Mouse (Mus musculus): ENCODE results near the gene Gm14862. TPM values are rescaled to one million over a fixed set of nuclear protein-coding genes. Genes with fewer than 3 reads are reported as not detected.
"Not testable (repeated sequence)": the region's sequence is repeated elsewhere in the genome, so short reads cannot be mapped to it uniquely, and the experiment has no call there.

The Gm14862 gene
- total RNA-seq (2021) = not detected
- long read RNA-seq, experiment 1 = 0 reads
- long read RNA-seq, experiment 2 = 0 reads

DNA sequence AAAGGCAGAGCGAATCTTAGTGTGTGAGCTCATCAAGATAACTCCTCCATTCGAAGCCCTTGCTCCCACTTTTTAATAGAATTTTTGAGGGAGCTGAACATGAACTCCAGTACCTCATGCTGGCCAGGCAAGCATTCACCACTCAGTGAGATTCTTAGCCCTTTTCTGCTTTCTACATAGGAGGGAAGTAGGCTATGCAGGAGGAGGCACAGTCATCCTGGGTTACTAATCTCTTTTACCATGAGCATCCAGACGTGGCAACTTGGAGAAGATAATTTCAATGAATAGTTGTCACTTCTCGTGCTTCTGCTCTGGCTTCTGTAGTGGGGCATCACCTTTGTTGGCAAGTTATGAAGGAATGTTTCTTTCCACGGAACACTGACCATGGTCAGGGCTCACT is at the start of gene Gm14862:
Gm14862 (minus strand) TSS at position 134 of the 400 bp plus-strand sequence.
- no peak for DNase-seq (ENCODE audit: low spot score)

DNA sequence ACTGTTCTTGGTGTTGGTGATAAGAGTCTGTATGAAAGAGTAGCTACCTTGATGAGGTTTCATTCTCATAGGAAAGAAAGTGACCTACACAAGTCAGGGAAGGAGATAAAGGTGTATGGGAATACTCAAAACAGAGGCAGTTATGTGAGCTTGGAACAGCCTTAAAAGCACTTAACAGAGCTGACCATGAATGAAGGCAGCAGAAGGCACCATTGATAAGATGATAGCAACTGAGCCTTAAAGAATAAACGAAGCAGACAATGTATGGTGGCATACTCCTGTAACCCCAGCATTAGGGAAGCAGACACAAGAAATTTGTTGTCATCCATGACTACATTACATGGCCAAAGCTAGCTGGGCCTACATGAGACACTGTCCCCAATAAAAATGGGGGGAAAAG is 46.8 kb upstream of the Gm14862 start:
- no peak for DNase-seq (ENCODE audit: low spot score)

DNA sequence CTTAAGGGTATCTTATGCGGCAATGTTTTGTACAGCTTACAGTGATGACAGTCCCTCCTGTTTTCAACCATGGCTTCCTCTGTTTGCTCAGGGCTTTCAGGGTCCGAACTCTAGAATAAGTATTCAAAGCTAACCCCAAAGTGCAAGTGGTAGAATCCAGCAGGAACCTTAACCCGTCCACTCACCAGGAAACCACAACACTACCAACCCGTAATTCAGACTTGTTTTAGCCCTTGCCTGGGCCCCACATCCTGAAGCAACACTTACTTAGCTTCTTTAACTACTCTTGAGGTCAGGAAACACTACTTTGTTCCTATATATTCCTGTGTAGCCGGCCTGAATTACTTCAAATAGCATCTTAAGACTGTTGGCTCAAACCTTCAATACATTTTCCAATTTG is 46.1 kb upstream of the Gm14862 start:
- DNase-seq (ENCODE audit: low spot score) = no peak

DNA sequence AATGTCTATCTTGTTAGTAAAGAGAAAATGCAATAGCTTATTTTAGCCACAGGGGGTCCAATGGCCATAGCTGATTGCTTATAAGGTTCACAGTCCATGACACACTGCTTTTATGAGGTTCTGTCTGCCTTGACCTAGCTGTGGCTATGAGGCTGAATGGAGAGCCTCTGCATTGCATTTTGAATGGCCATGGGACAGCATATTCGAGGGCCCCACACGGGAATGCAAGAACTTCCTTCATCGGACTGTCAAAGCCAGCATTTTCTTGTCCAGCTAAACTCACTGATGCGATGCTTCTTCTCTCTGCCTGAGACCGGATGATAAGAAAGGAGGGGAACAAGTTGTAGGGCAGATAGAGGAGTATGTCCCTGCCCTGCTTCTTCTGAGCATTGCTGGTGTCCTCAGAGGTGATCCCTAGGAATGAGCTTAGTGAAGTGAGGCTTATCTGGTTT is 41.7 kb upstream of the Gm14862 start:
- DNase-seq (ENCODE audit: low spot score) = no peak

DNA sequence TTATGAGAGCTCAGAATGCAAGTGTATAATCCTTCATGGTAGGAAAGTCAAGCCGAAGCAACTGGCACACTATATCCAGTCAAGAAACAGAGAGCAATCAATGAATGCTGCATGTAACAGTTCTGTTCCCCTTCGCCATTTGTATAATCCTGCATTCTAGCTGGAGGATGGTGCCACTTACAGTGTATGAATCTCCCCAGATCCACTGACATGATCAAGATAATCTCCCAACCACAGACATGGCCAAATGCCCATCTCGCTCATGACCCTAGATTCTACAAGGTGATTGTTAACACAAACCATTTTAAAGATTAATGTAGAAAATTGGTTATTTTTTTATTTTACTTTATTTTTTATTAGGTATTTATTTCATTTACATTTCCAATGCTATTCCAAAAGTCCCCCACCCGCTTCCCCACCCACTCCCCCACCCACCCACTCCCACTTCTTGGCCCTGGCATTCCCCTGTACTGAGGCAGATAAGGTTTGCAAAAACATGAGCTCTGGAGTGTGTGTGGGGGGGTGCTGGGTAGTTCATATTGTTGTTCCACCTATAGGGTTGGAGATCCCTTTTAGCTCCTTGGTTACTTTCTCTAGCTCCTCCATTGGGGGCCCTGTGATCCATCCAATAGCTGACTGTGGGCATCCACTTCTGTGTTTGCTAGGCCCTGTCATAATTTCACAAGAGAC is 36.6 kb upstream of the Gm14862 start:
- DNase-seq (ENCODE audit: low spot score) = not testable (repeated sequence)

DNA sequence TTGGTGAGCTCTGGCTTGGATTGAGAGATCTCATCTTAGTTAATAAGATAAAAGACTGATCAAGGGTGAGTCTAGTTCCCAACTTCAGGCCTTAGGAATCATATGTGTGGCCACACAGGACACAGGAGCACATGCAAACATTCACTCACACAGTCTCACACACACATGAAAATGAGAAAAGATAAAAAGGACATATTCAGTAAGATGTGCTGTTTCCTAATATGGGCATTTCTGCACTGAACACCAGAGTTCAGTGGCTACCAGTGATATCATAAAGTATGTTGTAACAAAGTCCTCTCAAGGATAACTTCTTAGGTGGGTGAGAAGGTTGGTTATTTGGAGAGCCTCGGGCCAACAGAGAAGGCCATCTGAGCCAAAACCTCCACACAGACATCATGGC is 26.8 kb upstream of the Gm14862 start, which contains the start of gene H2al1m:
H2al1m (plus strand) TSS at position 301 of the 400 bp plus-strand sequence.
- DNase-seq (ENCODE audit: low spot score) = not testable (repeated sequence)

DNA sequence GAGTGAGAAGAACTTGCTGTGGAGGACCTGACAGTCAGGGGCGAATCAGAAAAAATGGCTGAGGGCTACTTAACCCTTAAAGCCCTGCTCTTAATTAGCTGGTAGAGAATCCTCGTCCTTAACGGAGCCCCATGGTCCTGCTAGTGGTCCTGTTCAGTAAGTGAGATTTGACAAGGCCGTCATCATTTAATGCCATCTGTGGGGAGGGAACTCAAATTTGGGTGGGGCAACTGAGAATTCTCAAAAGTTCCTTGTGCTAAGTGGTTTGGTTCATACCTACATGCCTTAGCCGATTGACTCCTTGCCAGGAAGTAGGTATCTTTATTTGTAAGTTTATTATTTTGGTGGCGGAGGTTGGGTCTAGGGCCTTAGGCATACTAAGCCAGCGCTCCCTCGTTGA is 17.6 kb upstream of the Gm14862 start:
- no peak for DNase-seq (ENCODE audit: low spot score)

DNA sequence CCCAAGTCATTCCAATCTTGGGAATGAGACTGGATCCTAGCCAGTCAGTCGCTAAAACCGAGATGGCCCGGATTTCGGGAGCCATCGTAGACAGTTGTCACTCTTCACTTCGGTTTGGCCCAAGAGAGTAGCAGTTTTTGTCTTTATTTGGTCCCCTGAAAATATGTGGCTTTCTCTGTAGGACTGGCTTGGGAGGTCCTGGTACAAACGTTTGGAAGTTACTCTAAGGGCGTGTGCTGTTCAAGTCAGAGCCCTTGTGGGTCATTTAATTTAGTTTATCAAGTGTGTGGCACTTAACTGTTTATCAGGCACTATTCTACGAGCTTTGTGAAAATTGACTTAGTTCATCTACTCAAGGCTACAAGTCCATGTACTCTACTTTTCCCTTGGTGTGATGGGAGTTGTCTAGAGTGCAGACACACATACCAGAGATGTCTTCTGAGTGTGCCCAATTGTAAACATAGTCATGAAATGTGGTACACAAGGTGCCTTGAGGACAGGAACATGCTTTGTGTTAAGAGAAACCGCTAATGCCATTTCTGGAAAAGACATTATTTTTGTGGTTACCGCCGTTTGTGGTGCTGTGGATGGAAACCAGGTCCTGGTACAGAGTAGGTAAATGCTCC is 16.8 kb upstream of the Gm14862 start:
- no peak for DNase-seq (ENCODE audit: low spot score)

DNA sequence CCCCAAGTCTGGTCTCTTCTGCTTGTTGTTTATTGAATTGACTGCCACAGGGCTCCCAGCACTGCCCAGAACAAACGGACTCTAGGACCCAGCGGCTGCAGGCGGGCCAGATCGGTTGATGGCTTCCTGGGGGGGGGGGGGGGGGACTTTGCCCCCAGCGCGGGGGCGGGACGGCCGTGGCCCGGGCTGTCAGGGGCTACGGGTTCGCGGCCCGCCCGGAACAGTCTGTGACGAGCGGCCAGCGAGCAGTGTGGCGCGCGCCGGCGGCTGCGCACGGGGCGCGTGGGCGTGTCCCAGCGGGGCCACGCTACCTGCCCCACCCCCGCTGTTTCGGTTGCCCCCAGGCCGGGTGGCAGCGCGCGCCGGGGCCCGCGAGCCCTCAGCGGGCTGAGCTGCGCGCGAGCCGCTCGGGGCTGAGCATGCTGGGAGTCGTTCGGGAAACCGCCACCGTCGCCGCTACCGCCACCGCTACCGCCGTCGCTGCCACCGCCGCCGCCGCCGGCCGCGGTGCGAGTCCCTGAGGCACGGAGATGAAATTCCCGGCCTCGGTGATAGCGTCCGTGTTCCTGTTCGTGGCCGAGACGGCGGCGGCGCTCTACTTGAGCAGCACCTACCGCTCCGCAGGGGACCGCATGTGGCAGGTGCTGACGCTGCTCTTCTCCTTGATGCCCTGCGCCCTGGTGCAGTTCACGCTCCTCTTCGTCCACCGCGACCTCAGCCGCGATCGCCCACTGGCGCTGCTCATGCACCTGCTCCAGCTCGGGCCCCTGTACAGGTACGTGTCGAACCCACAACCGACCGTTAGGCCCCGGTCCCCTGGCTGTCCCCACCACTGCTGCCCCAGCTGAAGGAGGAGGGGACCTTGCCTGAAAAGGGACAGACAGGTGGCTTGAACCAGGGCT is 16.0 kb upstream of the Gm14862 start, which contains the start of gene Xk:
Xk (plus strand) TSS at position 297 of the 902 bp plus-strand sequence.
- peak; percentile 14 for DNase-seq (ENCODE audit: low spot score)

DNA sequence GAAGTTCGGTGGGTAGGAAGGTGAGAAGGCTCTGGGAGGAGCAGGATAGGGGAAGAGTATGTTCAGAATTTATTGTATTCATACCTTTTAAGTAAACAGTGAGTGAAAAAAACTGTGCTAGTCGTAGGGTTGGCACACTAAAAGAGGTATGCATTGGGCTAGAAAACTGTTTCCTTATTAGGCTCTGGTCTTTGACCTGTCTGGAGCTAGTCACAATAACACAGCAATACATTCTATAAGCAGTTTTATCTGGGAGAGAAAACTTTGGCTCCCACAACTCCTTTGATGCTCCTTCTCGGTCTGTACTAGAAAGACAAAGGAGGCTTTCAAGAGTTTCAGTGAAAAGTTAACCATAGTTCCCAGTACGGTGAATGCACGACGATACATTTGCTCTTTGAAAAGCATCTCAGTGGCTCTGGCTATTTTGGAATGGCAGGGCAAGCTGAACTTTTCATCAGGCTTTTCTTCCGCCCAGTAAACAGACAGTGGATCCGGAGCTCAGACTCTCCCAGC is 15.3 kb upstream of the Gm14862 start:
- DNase-seq (ENCODE audit: low spot score) = no peak

DNA sequence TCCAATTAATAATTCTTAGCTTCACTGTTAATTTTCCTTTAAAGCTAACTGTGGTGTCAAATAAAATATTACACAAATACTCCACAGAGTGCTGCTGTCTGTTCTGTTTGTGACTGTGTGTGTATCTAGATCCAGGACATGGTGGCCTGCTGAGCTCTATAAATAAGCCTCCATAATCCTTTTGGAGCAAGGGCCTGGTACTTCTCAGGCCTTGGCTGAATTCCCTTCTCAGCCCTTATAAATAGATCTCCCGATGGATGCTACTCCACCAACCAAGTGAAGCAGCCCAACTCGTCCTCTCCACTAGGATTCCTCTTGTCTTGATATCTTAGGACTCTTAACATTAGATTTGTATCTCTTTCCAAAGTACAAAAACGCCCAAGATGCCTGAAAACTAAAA is 14.4 kb upstream of the Gm14862 start:
- DNase-seq (ENCODE audit: low spot score) = peak; percentile 8

DNA sequence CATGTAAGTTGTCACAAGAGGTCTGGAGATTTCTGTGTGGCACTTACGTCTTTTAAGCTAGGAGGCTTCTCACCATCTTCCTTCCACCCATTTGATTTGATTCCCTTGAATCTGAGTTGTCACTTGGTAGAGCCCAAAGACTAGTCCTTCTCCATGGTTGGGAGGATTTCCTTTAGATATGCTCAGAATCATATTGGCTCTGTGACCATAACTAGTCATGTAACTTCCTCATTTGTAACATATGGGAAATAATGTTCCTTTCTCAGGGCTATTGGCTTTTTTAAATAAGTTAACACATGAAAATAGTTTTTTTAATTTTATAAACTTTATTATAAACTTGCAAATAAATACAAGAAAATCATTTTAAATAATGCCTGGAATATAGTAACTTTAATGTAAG is 2.6 kb upstream of the Gm14862 start:
- DNase-seq (ENCODE audit: low spot score) = no peak

DNA sequence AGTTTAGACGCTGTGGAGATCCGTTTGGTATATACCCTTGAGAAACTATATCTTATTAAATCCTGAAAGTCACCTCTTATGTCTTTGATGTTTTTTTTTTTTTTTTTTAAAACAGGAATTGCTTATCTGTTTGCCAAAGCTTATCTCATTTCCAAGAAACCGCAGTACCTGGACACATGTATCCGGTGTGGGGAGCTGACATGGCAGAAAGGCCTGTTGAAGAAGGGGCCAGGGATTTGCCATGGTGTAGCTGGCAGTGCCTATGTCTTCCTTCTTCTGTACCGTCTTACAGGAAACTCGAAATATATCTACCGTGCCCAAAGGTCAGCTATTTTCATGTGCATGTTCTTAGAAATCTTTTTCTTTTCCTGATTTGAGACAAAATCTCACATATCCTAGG is 1.1 kb upstream of the Gm14862 start:
- DNase-seq (ENCODE audit: low spot score) = no peak

DNA sequence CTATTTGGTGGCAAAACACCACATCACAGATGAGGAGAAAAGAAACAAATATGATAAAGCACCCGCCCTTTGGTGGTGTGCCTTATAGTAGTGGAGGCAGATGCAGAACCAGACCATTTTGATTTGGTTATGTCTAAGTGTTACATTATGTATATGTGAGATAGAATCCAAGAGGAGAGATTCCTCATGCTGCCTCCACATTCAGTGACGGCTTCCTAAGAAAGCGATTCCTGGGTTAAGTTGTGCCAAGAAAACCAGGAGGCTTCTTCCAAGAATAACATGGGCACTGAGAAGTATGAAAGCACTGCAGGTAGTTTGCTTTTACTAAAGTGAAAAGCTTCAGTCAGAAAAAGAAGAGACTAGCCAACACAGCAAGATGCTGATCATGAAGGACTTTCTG is 1.8 kb downstream of the Gm14862 start:
- DNase-seq (ENCODE audit: low spot score) = no peak

DNA sequence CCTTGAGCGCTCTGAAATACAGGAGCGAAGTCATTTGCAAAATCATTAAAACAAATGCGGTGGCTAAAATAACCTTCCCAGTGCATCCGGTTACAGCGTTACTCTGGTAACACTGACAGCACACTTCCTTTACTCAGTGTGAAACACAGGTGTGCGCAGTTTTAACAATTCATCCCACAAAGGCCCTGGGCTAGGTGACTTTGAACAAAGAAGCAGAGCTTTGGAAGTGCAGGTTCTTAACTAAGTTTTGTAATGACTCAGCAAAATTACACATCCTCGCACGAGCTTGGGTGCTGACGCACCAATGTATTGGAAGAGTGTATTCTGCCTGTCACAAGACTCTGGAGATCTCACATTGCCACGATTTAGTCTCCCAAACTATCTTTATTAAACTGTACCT is 2.7 kb downstream of the Gm14862 start:
- no peak for DNase-seq (ENCODE audit: low spot score)

DNA sequence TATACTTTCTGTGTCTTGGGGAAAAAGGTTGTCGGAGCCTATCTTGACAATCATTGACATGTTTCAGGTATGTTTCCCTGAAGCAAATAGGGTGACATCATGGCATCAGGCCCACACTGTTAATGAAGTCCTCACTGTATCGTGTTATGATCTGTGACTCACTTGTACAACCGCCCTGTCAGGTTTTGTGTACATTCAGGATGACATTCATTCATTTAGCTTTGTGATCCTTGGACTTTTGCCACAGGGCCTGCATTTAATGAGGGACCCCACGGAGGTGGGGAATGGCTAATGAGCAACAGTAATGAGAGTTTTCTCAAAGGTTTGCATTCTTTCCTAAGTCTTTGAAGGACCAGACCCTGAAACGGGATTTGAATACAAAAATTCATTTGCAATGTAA is 7.8 kb downstream of the Gm14862 start:
- no peak for DNase-seq (ENCODE audit: low spot score)

DNA sequence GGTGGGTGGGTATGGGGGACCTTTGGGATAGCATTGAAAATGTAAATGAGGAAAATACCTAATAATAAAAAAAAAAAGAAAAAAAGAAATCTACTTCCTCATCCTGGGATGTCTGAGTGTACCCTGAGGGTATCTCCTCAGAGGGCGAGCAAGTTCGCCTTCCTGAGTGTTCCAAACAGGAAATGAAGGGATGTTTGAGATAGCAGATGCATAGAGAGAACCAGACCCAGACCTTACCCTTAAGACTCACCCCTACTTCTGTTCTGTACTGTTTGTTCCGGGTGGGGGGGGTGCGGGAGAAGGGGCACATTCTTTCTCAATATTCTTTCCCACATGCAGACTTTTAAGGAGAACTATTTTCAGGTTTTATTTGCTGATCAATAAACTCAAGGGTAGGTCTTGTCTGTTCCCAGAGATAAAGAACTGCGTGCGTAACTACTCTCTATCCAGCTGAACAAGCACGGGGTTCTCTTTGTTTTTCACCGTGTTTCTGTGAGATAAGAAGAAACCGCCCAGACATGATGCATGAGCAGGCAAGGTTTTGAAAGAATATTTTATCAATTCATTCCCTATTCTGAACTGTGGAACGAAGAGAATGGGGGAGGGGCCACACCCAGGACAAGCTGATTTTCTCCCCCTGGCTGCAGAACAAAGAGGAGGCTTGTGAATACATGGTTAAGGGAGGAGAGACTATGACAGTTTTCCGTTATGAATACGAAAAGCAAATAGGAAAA is 11.9 kb downstream of the Gm14862 start:
- DNase-seq (ENCODE audit: low spot score) = no peak

DNA sequence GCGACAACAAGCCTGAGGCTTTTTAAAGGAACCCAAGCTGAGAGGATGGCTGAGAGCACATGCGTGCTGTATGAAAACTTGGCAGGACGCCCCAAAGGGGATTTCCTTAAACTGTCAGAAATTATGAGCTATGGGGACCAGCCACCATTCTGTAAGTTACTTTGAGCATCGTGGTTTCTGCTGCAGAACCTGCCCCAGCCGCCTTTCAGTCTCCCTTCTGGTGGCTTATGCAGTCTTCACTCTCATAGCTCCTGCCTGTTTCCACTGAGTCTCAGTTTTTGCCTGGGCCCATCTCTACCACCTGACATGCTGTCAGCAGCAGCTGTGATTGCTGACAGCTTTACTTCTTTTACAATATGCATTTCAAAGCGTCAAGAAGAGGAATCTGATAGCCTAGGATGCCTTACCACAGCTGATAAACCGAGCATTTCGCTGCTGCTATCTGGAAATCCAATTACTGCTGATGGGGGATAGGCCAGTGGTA is 13.3 kb downstream of the Gm14862 start:
- DNase-seq (ENCODE audit: low spot score) = no peak

DNA sequence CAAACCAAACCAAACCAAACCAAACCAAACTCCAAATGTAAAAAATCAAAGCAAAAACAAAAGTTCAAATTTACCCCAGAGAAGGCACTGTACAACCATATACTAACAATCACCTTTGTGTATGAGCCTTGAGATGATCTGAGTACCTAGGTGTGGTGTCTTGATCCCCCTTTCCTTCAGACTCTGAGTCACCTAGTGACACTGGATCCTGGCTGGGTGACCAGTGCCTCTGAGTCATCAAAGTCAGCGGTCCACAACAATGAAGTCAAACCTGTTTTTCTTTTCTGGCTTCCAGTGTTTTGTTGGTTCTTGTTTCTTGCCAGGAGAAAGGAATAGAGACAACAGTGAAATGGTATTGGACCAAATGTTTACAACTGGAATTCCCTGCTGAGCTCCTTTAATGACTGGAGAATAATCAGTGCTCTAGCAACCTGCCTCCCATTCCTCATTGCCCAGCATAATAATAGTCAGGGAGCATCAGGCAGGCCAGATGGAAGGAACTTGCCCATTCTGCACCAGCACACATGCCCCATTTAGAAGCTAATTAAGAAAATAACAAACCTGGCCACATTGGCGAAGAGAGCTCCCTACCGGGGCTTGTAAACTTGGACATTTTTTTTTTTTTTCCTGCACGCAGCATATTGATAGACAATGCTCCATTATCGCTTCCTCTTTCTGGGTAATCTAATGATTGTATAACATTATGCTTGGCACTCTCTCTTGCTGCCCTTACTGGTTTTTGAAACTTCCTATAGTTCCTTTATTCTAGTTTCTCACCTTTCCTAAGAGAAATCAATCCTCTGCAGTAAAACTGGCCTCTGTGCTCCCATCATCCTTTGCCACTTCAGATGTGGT is 15.7 kb downstream of the Gm14862 start:
- no peak for DNase-seq (ENCODE audit: low spot score)

DNA sequence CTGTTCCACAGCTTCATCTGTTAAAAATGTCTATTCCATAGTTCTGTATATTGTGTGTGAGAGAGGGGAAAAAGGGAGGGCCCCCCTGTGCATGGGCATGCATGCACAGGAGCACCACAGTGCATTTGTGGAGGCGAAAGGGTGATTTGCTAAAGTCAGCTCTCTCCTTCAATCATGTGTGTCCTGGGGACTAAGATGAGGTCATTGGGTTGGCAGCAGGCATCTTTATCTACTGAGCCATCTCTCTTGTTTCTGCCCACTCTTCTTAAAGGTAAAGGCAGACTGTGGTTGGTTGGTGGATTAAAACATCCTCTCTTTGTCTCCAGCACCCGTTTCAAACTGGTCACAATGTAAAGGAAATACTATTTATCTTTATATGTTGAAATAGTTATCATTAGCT is 29.6 kb downstream of the Gm14862 start:
- DNase-seq (ENCODE audit: low spot score) = no peak
